Mouse (Mus musculus): ENCODE results near the gene Dhrs13. TPM values are rescaled to one million over a fixed set of nuclear protein-coding genes. Genes with fewer than 3 reads are reported as not detected.

Gene Dhrs13
- polyA plus RNA-seq, 1 experiment from 2014 or later: 38.8 TPM

- 94% methylated on average over 9 of the region's 9 CpGs for WGBS
- Histone ChIP-seq H3K4me3 (ENCODE audit: low read depth, low read length) (no peak overlapping the region), H3K4me1 (ENCODE audit: control insufficient read depth, insufficient read depth, low read length) (no peaks in the 10 kb centered on the region), H3K27me3 (replicated peaks; ENCODE audit: control insufficient read depth, insufficient read depth, low read length) (no peaks in the 10 kb centered on the region), H3K36me3 (ENCODE audit: control insufficient read depth, insufficient read depth, low read length) (peaks cover 54% of the 10 kb centered on the region), H3K27ac (ENCODE audit: low read depth, low read length) (no peak overlapping the region), H3K4me2 (ENCODE audit: low read length) (no peak overlapping the region), H3K9me3 (replicated peaks; ENCODE audit: control insufficient read depth, low read length) (no peaks in the 10 kb centered on the region), H3K9ac (ENCODE audit: low read length) (no peak overlapping the region)
- ATAC-seq (no peak), DNase-seq (ENCODE audit: low spot score) (no peak)
Measured at GRCm38 (mm10) chr11:78073577-78074276, 41.6 kb downstream of the Dhrs13 start.

- WGBS: 96% methylated on average over 2 of the region's 2 CpGs
- no peak overlapping the region for H3K27ac ChIP-seq (ENCODE audit: low read depth, low read length)
- peaks cover 54% of the 10 kb centered on the region for H3K36me3 ChIP-seq (ENCODE audit: control insufficient read depth, insufficient read depth, low read length)
Measured at GRCm38 (mm10) chr11:78074277-78074652, 42.2 kb downstream of the Dhrs13 start.

GRCm38 (mm10) chr11:78074666-78075065 is 42.6 kb downstream of the Dhrs13 start:
- H3K27me3 ChIP-seq (replicated peaks; ENCODE audit: control insufficient read depth, insufficient read depth, low read length): no peaks in the 10 kb centered on the region
- no peak overlapping the region for H3K4me2 ChIP-seq (ENCODE audit: low read length)
- no peak overlapping the region for H3K9ac ChIP-seq (ENCODE audit: low read length)
- H3K9me3 ChIP-seq (replicated peaks; ENCODE audit: control insufficient read depth, low read length): no peaks in the 10 kb centered on the region
- no peak overlapping the region for H3K4me3 ChIP-seq (ENCODE audit: low read depth, low read length)
- peaks cover 4% of the 10 kb centered on the region for H3K4me1 ChIP-seq (ENCODE audit: control insufficient read depth, insufficient read depth, low read length)
- WGBS: 89% methylated on average over 4 of the region's 4 CpGs
- no peak for DNase-seq (ENCODE audit: low spot score)
- no peak overlapping the region for H3K27ac ChIP-seq (ENCODE audit: low read depth, low read length)
- peaks cover 54% of the 10 kb centered on the region for H3K36me3 ChIP-seq (ENCODE audit: control insufficient read depth, insufficient read depth, low read length)
- no peak for ATAC-seq

More at GRCm38 (mm10) chr11:78074277-78074652, 42.2 kb downstream of the Dhrs13 start:
- Histone ChIP-seq H3K4me3 (ENCODE audit: low read depth, low read length) (no peak overlapping the region), H3K9me3 (replicated peaks; ENCODE audit: control insufficient read depth, low read length) (no peaks in the 10 kb centered on the region), H3K27me3 (replicated peaks; ENCODE audit: control insufficient read depth, insufficient read depth, low read length) (no peaks in the 10 kb centered on the region), H3K4me2 (ENCODE audit: low read length) (no peak overlapping the region), H3K9ac (ENCODE audit: low read length) (no peak overlapping the region), H3K4me1 (ENCODE audit: control insufficient read depth, insufficient read depth, low read length) (no peaks in the 10 kb centered on the region)
- no peak for ATAC-seq
- DNase-seq (ENCODE audit: low spot score): no peak

- peaks cover 25% of the 10 kb centered on the region for H3K36me3 ChIP-seq (ENCODE audit: control insufficient read depth, insufficient read depth, low read length)
- H3K9ac ChIP-seq (ENCODE audit: low read length): peak within 1 kb of the TSS; percentile 80
- ATAC-seq (peak; percentile 98), DNase-seq (ENCODE audit: low spot score) (peak; percentile 95)
- 2% methylated on average over 42 of the region's 42 CpGs for WGBS
- peak within 1 kb of the TSS; percentile 70 for H3K4me2 ChIP-seq (ENCODE audit: low read length)
- H3K27ac ChIP-seq (ENCODE audit: low read depth, low read length): 0 out of 2 replicates have a peak within 1 kb of the TSS, but pooled peaks have one; percentile 65
- no peaks in the 10 kb centered on the region for H3K9me3 ChIP-seq (replicated peaks; ENCODE audit: control insufficient read depth, low read length)
- peak within 1 kb of the TSS; percentile 78 for H3K4me3 ChIP-seq (ENCODE audit: low read depth, low read length)
- no peaks in the 10 kb centered on the region for H3K27me3 ChIP-seq (replicated peaks; ENCODE audit: control insufficient read depth, insufficient read depth, low read length)
- peaks cover 8% of the 10 kb centered on the region for H3K4me1 ChIP-seq (ENCODE audit: control insufficient read depth, insufficient read depth, low read length)
Measured at GRCm38 (mm10) chr11:78079961-78080921, 48.2 kb downstream of the Dhrs13 start, which contains the start of gene Eral1. Eral1 (minus strand) TSS chr11:78080383.

GRCm38 (mm10) chr11:78083595-78083994 is 51.5 kb downstream of the Dhrs13 start:
- no peak overlapping the region for H3K4me2 ChIP-seq (ENCODE audit: low read length)
- H3K27me3 ChIP-seq (replicated peaks; ENCODE audit: control insufficient read depth, insufficient read depth, low read length): no peaks in the 10 kb centered on the region
- ATAC-seq (no peak), DNase-seq (ENCODE audit: low spot score) (no peak)
- no peak overlapping the region for H3K4me3 ChIP-seq (ENCODE audit: low read depth, low read length)
- no peaks in the 10 kb centered on the region for H3K36me3 ChIP-seq (ENCODE audit: control insufficient read depth, insufficient read depth, low read length)
- WGBS: 65% methylated on average over 1 of the region's 1 CpGs
- no peak overlapping the region for H3K27ac ChIP-seq (ENCODE audit: low read depth, low read length)
- no peak overlapping the region for H3K9ac ChIP-seq (ENCODE audit: low read length)
- peaks cover 8% of the 10 kb centered on the region for H3K4me1 ChIP-seq (ENCODE audit: control insufficient read depth, insufficient read depth, low read length)
- no peaks in the 10 kb centered on the region for H3K9me3 ChIP-seq (replicated peaks; ENCODE audit: control insufficient read depth, low read length)

- ATAC-seq (no peak), DNase-seq (ENCODE audit: low spot score) (no peak)
- no peaks in the 10 kb centered on the region for H3K9me3 ChIP-seq (replicated peaks; ENCODE audit: control insufficient read depth, low read length)
- WGBS: 86% methylated on average over 4 of the region's 4 CpGs
- no peak overlapping the region for H3K4me2 ChIP-seq (ENCODE audit: low read length)
- no peaks in the 10 kb centered on the region for H3K4me1 ChIP-seq (ENCODE audit: control insufficient read depth, insufficient read depth, low read length)
- H3K27me3 ChIP-seq (replicated peaks; ENCODE audit: control insufficient read depth, insufficient read depth, low read length): no peaks in the 10 kb centered on the region
- H3K27ac ChIP-seq (ENCODE audit: low read depth, low read length): no peak overlapping the region
- no peak overlapping the region for H3K9ac ChIP-seq (ENCODE audit: low read length)
- H3K36me3 ChIP-seq (ENCODE audit: control insufficient read depth, insufficient read depth, low read length): no peaks in the 10 kb centered on the region
- no peak overlapping the region for H3K4me3 ChIP-seq (ENCODE audit: low read depth, low read length)
Measured at GRCm38 (mm10) chr11:78086925-78087479, 54.9 kb downstream of the Dhrs13 start.

MicroRNA genes within 50 kb of the gene (microRNA counts, 519-probe panel; counts per million panel counts)
- microRNA mmu-miR-144: 4,303 counts per million, percentile 52 among the panel's probes with 10 or more counts
- 3,634 counts per million, percentile 36 among the panel's probes with 10 or more counts for microRNA mmu-miR-451

Small RNAs within 50 kb of the gene (microRNA-seq; reads per million reads assigned to microRNA genes)
- 19.2 reads per million, percentile 38 among the genes with 10 or more reads in this experiment for gene Mir144
- gene Mir451a: not detected
- not detected for gene Mir451b

Other genes with a start within 250 kb of the Dhrs13 start
- 0.55 and 0.85 TPM in 2 replicates for gene Gm10277, start 244.5 kb upstream of the Dhrs13 start, polyA plus RNA-seq (2014; fragmentation: Nextera tagmentation; extraction: Ambion mirVana)
- 10.1 and 11.4 TPM in 2 replicates for gene Pipox, start 138.2 kb upstream of the Dhrs13 start, polyA plus RNA-seq (2014; fragmentation: Nextera tagmentation; extraction: Ambion mirVana)
- 140 and 175 TPM in 2 replicates for gene Sez6, start 101.5 kb upstream of the Dhrs13 start, polyA plus RNA-seq (2014; fragmentation: Nextera tagmentation; extraction: Ambion mirVana)
- gene Phf12, start 49.5 kb upstream of the Dhrs13 start, polyA plus RNA-seq (2014; fragmentation: Nextera tagmentation; extraction: Ambion mirVana): 16.5 and 17.0 TPM in 2 replicates
- 56.2 and 64.6 TPM in 2 replicates for gene Flot2, start 5.7 kb downstream of the Dhrs13 start, polyA plus RNA-seq (2014; fragmentation: Nextera tagmentation; extraction: Ambion mirVana)
- gene Eral1, start 48.1 kb downstream of the Dhrs13 start, polyA plus RNA-seq (2014; fragmentation: Nextera tagmentation; extraction: Ambion mirVana): 36.8 and 40.2 TPM in 2 replicates
- gene Fam222b, start 62.4 kb downstream of the Dhrs13 start, polyA plus RNA-seq (2014; fragmentation: Nextera tagmentation; extraction: Ambion mirVana): 22.3 and 23.9 TPM in 2 replicates
- gene Traf4, start 133.3 kb downstream of the Dhrs13 start, polyA plus RNA-seq (2014; fragmentation: Nextera tagmentation; extraction: Ambion mirVana): 79.2 and 82.6 TPM in 2 replicates
- 4.6 and 5.5 TPM in 2 replicates for gene Nek8, start 144.4 kb downstream of the Dhrs13 start, polyA plus RNA-seq (2014; fragmentation: Nextera tagmentation; extraction: Ambion mirVana)
- 4.4 and 4.5 TPM in 2 replicates for gene Tlcd1, start 144.4 kb downstream of the Dhrs13 start, polyA plus RNA-seq (2014; fragmentation: Nextera tagmentation; extraction: Ambion mirVana)
- gene Rpl23a, start 151.3 kb downstream of the Dhrs13 start, polyA plus RNA-seq (2014; fragmentation: Nextera tagmentation; extraction: Ambion mirVana): 1,011 and 1,206 TPM in 2 replicates
- gene Rab34, start 156.2 kb downstream of the Dhrs13 start, polyA plus RNA-seq (2014; fragmentation: Nextera tagmentation; extraction: Ambion mirVana): 48.1 and 48.2 TPM in 2 replicates
- 0.55 and 0.73 TPM in 2 replicates for gene Proca1, start 161.1 kb downstream of the Dhrs13 start, polyA plus RNA-seq (2014; fragmentation: Nextera tagmentation; extraction: Ambion mirVana)
- gene Sdf2, start 213.5 kb downstream of the Dhrs13 start, polyA plus RNA-seq (2014; fragmentation: Nextera tagmentation; extraction: Ambion mirVana): 82.4 and 90.2 TPM in 2 replicates
- gene Supt6, start 213.7 kb downstream of the Dhrs13 start, polyA plus RNA-seq (2014; fragmentation: Nextera tagmentation; extraction: Ambion mirVana): 17.7 and 21.7 TPM in 2 replicates
- gene 2610507B11Rik, start 229.5 kb downstream of the Dhrs13 start, polyA plus RNA-seq (2014; fragmentation: Nextera tagmentation; extraction: Ambion mirVana): 49.4 and 56.0 TPM in 2 replicates